Comparison of ENCODE assay signal across 9 mouse cellular contexts in the genomic region with DNA sequence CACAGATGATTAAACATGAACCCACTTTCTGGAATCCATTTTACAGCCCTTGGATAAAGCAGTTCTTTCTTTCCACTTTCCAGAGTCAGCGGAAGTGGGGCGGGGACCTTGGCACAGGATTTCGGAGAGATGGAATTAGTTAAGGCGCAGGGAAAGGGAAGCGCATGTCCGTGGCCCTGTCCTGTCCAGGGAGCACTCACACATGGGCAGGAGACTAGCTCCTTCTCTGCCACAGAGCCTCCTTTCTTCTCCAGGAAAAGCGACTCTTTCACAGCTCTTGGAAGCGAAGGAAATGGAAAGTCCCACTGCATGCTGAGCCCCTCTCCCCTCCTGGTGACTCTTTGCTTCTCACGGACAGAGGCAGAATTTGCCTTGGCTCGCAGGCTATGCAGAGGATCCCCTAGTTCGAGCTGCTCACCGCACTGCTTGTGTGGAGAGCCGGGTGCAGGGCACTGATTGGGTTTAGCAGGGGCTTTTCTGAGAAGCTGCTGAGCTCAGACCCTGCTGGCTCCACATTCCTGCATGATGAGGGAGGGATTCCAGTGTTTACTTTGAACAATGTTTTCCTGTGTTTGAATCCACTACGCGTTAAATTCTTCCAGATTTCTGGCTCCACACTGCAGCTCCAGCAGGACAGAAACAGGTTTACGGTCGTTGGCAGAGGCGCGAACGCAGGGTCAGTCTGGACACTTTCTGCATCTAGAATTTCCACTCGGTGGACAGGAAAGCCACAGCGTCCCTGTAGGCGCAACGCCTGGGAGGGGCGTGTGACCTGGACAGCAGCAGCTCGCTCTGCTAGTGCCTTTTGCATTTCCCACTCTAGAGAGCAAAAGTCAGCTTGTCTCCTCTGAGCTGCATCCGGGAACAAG. TPM values are rescaled to one million over a fixed set of nuclear protein-coding genes. Genes with fewer than 3 reads are reported as not detected.
DNase-seq lines count a peak whose midpoint lies in the region; ATAC-seq lines count a peak whose summit lies in the region.
"Had no signal": no experiment of that assay in that cellular context is flagged by ENCODE, and none has a peak within 500 bp of the region (broad histone marks: within the 10 kb centered on the region; RNA-seq: fewer than 3 reads in every experiment).

No protein-coding gene starts in this region.

- WGBS in hindbrain, embryonic 11.5 days = 8% methylated on average over 27 of the region's 27 CpGs
- WGBS in stomach, embryonic 14.5 days = 3% methylated on average over 27 of the region's 27 CpGs

- no peaks in the 10 kb centered on the region for H3K27me3 ChIP-seq in hindbrain, embryonic 11.5 days (ENCODE audit: control insufficient read depth, insufficient read depth, low read length)
- H3K27me3 ChIP-seq in stomach, embryonic 14.5 days (ENCODE audit: control insufficient read depth, insufficient read depth, low read length) = no peaks in the 10 kb centered on the region

- ATAC-seq in hindbrain, embryonic 11.5 days (ENCODE audit: low FRiP score) = no peak
- peak; percentile 84; the same call in 1 of the 2 replicates for ATAC-seq in stomach, embryonic 14.5 days (ENCODE audit: insufficient number of reproducible peaks, insufficient read depth, low FRiP score, low read depth)
- ATAC-seq in activated CD4-positive, CD25-positive, alpha-beta regulatory T cell, adult 4 months = no peak

- no peak overlapping the region for H3K4me3 ChIP-seq in hindbrain, embryonic 11.5 days (ENCODE audit: low read depth, low read length)
- peak overlapping the region; percentile 21; the same call in 1 of the 2 replicates for H3K4me3 ChIP-seq in stomach, embryonic 14.5 days (ENCODE audit: low read depth, low read length)

- H3K4me2 ChIP-seq in hindbrain, embryonic 11.5 days (replicated peaks; ENCODE audit: low read depth, low read length) = peak overlapping the region; percentile 30
- H3K4me2 ChIP-seq in stomach, embryonic 14.5 days (replicated peaks; ENCODE audit: low read depth, low read length) = peak overlapping the region; percentile 47

- H3K9ac ChIP-seq in hindbrain, embryonic 11.5 days (ENCODE audit: low read depth, low read length) = peak overlapping the region; percentile 29; the same call in 1 of the 2 replicates
- H3K9ac ChIP-seq in stomach, embryonic 14.5 days (replicated peaks; ENCODE audit: low read depth, low read length) = peak overlapping the region; percentile 30; the same call in 1 of the 2 replicates

- peak; percentile 40 for DNase-seq in 3T3-L1 (ENCODE audit: low read depth, low spot score)
- peak; percentile 34 for DNase-seq in brain, embryonic 18.5 days (ENCODE audit: low read depth, low spot score)
- DNase-seq in frontal cortex, postnatal 25 days (ENCODE audit: low spot score in 2 of 2) = peak; percentile 15 to 17
- peak; percentile 64 for DNase-seq in hindbrain, embryonic 11.5 days (ENCODE audit: low spot score)
- peak; percentile 23 to 35 for DNase-seq in layer of hippocampus, postnatal 36 days
- DNase-seq in lung, postnatal 4 days = peak; percentile 66 to 74

- H3K4me1 ChIP-seq in hindbrain, embryonic 11.5 days (replicated peaks; ENCODE audit: control insufficient read depth, insufficient read depth, low read length) = 0 out of 2 replicates have a peak, but pooled peaks cover 4% of the 10 kb centered on the region
- H3K4me1 ChIP-seq in stomach, embryonic 14.5 days (ENCODE audit: control insufficient read depth, insufficient read depth, low read length) = peaks cover 16% of the 10 kb centered on the region

- no peaks in the 10 kb centered on the region for H3K9me3 ChIP-seq in hindbrain, embryonic 11.5 days (ENCODE audit: control insufficient read depth, low read length)
- no peaks in the 10 kb centered on the region for H3K9me3 ChIP-seq in stomach, embryonic 14.5 days (ENCODE audit: control insufficient read depth, low read depth, low read length)

- H3K27ac ChIP-seq in hindbrain, embryonic 11.5 days (ENCODE audit: low read depth, low read length) = peak overlapping the region; percentile 32; the same call in 1 of the 2 replicates
- H3K27ac ChIP-seq in stomach, embryonic 14.5 days (ENCODE audit: low read length) = peak overlapping the region; percentile 96

- H3K36me3 ChIP-seq in hindbrain, embryonic 11.5 days (ENCODE audit: control insufficient read depth, insufficient read depth, low read length) = no peaks in the 10 kb centered on the region
- no peaks in the 10 kb centered on the region for H3K36me3 ChIP-seq in stomach, embryonic 14.5 days (ENCODE audit: control insufficient read depth, insufficient read depth, low read length)

RNA-seq across cellular contexts. Expression of a gene that starts 16.0 kb away (rescaled TPM):
- 0.22 TPM in 1 of 2 replicates, not detected in the other for polyA plus RNA-seq in hindbrain, embryonic 11.5 days (2014; fragmentation: Nextera tagmentation; extraction: Ambion mirVana)
- under 1 TPM in 1 of 2 experiments, not detected in 1; 0.56 TPM for total RNA-seq in layer of hippocampus, postnatal 36 days (2021)
- not detected in 2 replicates for polyA plus RNA-seq in stomach, embryonic 14.5 days (2014; fragmentation: Nextera tagmentation; extraction: Ambion mirVana)
- polyA plus RNA-seq in activated CD4-positive, CD25-positive, alpha-beta regulatory T cell, adult 4 months (2017; shearing (Covaris generic)) = not detected
- total RNA-seq: neutrophil, adult 5-6 weeks had no signal

Comparison
In these comparisons a context has a peak if more than half of its experiments do, and no peak if none do; other contexts are left out.
1. DNase-seq: peak in every context shown above with its lines; median percentile 70 in lung, postnatal 4 days; 64 in hindbrain, embryonic 11.5 days; 40 in 3T3-L1; 34 in brain, embryonic 18.5 days; 29 in layer of hippocampus, postnatal 36 days; 16 in frontal cortex, postnatal 25 days.